Mouse (Mus musculus): Measurements from ENCODE around the gene Trpt1. TPM values are rescaled to one million over a fixed set of nuclear protein-coding genes. Genes with fewer than 3 reads are reported as not detected.
A peak's percentile ranks its signal among the peaks of the same experiment; 100 is the strongest.

Gene Trpt1
- polyA plus RNA-seq, 1 experiment from 2014 or later: 13.6 TPM

DNA sequence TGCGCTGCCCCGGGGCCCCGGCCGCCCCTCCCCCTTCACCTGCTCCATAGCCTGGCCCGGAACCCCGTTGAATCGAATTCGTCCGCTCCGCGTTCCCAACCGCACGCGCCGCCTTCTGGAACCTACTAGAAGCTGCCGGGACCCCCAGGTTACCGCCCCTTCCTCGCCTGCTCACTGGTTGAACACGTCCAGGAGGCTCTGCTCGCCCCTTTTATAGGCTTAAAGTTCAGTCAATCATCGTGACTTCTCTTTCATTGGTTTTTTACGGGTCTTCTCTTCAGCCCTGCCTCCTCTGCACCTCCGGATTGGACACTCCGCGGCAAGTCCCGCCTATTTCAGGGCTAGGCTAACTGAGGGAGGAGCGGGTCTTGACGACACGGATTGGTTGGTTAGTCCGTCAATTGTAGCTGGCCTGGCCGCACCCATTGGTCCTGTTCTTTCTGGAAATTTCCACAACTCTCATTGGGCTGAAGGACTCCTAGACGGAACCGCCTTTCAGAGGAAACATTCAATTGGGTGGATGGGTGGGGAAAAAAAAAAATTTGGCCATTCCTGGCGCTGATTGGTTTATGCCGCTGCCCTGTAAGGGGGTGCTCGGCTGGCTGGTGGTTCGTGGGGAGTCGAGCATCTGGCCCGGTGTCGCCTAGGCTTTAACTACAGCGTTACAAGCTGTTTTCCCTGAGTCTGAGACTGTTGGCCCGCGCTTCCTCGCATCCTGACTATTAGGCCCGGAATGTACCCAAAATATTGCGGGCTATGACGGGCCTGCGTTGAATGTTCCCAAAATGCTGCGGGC lies 44.1 kb downstream of the Trpt1 start, which contains the start of gene Stip1:
TSS of gene Stip1 (minus strand) at position 127 of the 796 bp plus-strand sequence.
- no peaks in the 10 kb centered on the region for H3K9me3 ChIP-seq
- peak within 1 kb of the TSS; percentile 98 for H3K9ac ChIP-seq
- peaks cover 27% of the 10 kb centered on the region for H3K4me1 ChIP-seq
- ATAC-seq (ENCODE audit: low FRiP score, low read depth): peak; percentile 100
- H3K27me3 ChIP-seq: no peaks in the 10 kb centered on the region
- peaks cover 7% of the 10 kb centered on the region for H3K36me3 ChIP-seq
- H3K27ac ChIP-seq: peak within 1 kb of the TSS; percentile 94
- H3K4me2 ChIP-seq (replicated peaks): peak within 1 kb of the TSS; percentile 76
- under 1% methylated on average over 48 of the region's 49 CpGs for WGBS
- H3K4me3 ChIP-seq: peak within 1 kb of the TSS; percentile 96

DNA sequence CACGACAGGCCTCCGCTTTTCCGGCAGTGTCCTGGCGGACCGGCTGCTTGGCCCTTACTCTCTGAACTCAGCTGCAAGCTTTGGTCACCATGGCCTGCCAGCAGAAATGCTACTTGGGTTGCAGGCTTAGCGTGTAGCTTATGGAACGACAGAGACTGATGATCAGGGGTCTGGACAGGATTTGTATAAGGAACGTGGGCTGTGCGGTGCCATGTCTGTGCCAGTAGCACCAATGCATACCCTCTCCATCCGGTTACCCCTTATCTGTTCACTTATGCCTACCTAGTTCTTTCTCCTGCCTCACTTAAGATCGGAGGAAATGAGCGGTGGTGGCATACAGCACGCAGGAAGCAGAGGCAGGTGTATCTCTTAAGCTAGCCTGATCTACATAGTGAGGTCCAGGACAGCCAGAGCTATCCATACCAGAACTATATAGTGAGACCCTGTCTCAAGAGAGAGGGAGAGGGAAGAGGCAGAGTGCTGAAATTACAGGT lies 44.8 kb downstream of the Trpt1 start:
- no peaks in the 10 kb centered on the region for H3K27me3 ChIP-seq
- peaks cover under 1% of the 10 kb centered on the region for H3K36me3 ChIP-seq
- H3K9me3 ChIP-seq: no peaks in the 10 kb centered on the region
- H3K9ac ChIP-seq: peak overlapping the region; percentile 74
- peak overlapping the region; percentile 94 for H3K27ac ChIP-seq
- peaks cover 27% of the 10 kb centered on the region for H3K4me1 ChIP-seq
- 25% methylated on average over 13 of the region's 13 CpGs for WGBS
- H3K4me3 ChIP-seq: peak overlapping the region; percentile 53
- peak overlapping the region; percentile 75 for H3K4me2 ChIP-seq (replicated peaks)
- ATAC-seq (ENCODE audit: low FRiP score, low read depth): no peak

GRCm38 (mm10) chr19:7041171-7041570 lies 45.2 kb downstream of the Trpt1 start:
- H3K27ac ChIP-seq: peak overlapping the region; percentile 94; the same call in 1 of the 2 replicates

GRCm38 (mm10) chr19:7044279-7044678 lies 48.3 kb downstream of the Trpt1 start:
- Histone ChIP-seq H3K4me1 (peaks cover 5% of the 10 kb centered on the region; the same call in 1 of the 2 replicates), H3K4me3 (no peak overlapping the region), H3K27ac (no peak overlapping the region), H3K36me3 (no peaks in the 10 kb centered on the region), H3K4me2 (replicated peaks) (no peak overlapping the region), H3K27me3 (no peaks in the 10 kb centered on the region), H3K9me3 (no peaks in the 10 kb centered on the region), H3K9ac (no peak overlapping the region)
- no peak for ATAC-seq (ENCODE audit: low FRiP score, low read depth)
- WGBS: 52% methylated on average over 4 of the region's 4 CpGs

More at GRCm38 (mm10) chr19:7041171-7041570, 45.2 kb downstream of the Trpt1 start:
- Histone ChIP-seq H3K9me3 (no peaks in the 10 kb centered on the region), H3K36me3 (no peaks in the 10 kb centered on the region; the same call in 1 of the 2 replicates), H3K27me3 (no peaks in the 10 kb centered on the region), H3K9ac (peak overlapping the region; percentile 74; the same call in 1 of the 2 replicates), H3K4me1 (peaks cover 27% of the 10 kb centered on the region), H3K4me2 (replicated peaks) (peak overlapping the region; percentile 75), H3K4me3 (peak overlapping the region; percentile 53; the same call in 1 of the 2 replicates)
- no peak for ATAC-seq (ENCODE audit: low FRiP score, low read depth)
- 82% methylated on average over 2 of the region's 2 CpGs for WGBS

GRCm38 (mm10) chr19:7044706-7045105 lies 48.8 kb downstream of the Trpt1 start:
- no peaks in the 10 kb centered on the region for H3K27me3 ChIP-seq
- H3K4me3 ChIP-seq: no peak overlapping the region
- H3K36me3 ChIP-seq: no peaks in the 10 kb centered on the region
- no peaks in the 10 kb centered on the region for H3K9me3 ChIP-seq
- no peak overlapping the region for H3K4me2 ChIP-seq (replicated peaks)
- H3K4me1 ChIP-seq: peaks cover 5% of the 10 kb centered on the region; the same call in 1 of the 2 replicates
- no peak overlapping the region for H3K9ac ChIP-seq
- no peak overlapping the region for H3K27ac ChIP-seq
- ATAC-seq (ENCODE audit: low FRiP score, low read depth): no peak
- 25% methylated on average over 4 of the region's 4 CpGs for WGBS

Other genes with a start within 250 kb of the Trpt1 start
- 20.7 and 21.4 TPM in 2 replicates for gene Rps6ka4, start 155.5 kb upstream of the Trpt1 start, polyA plus RNA-seq (2015; fragmentation: Nextera tagmentation; extraction: Ambion mirVana)
- 1.1 and 1.2 TPM in 2 replicates for gene Ccdc88b, start 137.9 kb upstream of the Trpt1 start, polyA plus RNA-seq (2015; fragmentation: Nextera tagmentation; extraction: Ambion mirVana)
- 165 and 176 TPM in 2 replicates for gene Trmt112, start 86.4 kb upstream of the Trpt1 start, polyA plus RNA-seq (2015; fragmentation: Nextera tagmentation; extraction: Ambion mirVana)
- 223 and 235 TPM in 2 replicates for gene Prdx5, start 86.0 kb upstream of the Trpt1 start, polyA plus RNA-seq (2015; fragmentation: Nextera tagmentation; extraction: Ambion mirVana)
- gene Esrra, start 74.3 kb upstream of the Trpt1 start, polyA plus RNA-seq (2015; fragmentation: Nextera tagmentation; extraction: Ambion mirVana): 8.3 and 8.5 TPM in 2 replicates
- 2.2 and 3.0 TPM in 2 replicates for gene Catsperz, start 70.8 kb upstream of the Trpt1 start, polyA plus RNA-seq (2015; fragmentation: Nextera tagmentation; extraction: Ambion mirVana)
- gene Kcnk4, start 61.6 kb upstream of the Trpt1 start, polyA plus RNA-seq (2015; fragmentation: Nextera tagmentation; extraction: Ambion mirVana): 0.49 and 0.85 TPM in 2 replicates
- 73.4 and 87.0 TPM in 2 replicates for gene Bad, start 54.3 kb upstream of the Trpt1 start, polyA plus RNA-seq (2015; fragmentation: Nextera tagmentation; extraction: Ambion mirVana)
- 28.6 and 33.0 TPM in 2 replicates for gene Gpr137, start 53.7 kb upstream of the Trpt1 start, polyA plus RNA-seq (2015; fragmentation: Nextera tagmentation; extraction: Ambion mirVana)
- 151 and 168 TPM in 2 replicates for gene Ppp1r14b, start 21.2 kb upstream of the Trpt1 start, polyA plus RNA-seq (2015; fragmentation: Nextera tagmentation; extraction: Ambion mirVana)
- gene Plcb3, start 19.7 kb upstream of the Trpt1 start, polyA plus RNA-seq (2015; fragmentation: Nextera tagmentation; extraction: Ambion mirVana): 36.8 and 40.0 TPM in 2 replicates
- gene Fkbp2, start 15.6 kb upstream of the Trpt1 start, polyA plus RNA-seq (2015; fragmentation: Nextera tagmentation; extraction: Ambion mirVana): 84.5 and 89.3 TPM in 2 replicates
- gene Vegfb, start 8.5 kb upstream of the Trpt1 start, polyA plus RNA-seq (2015; fragmentation: Nextera tagmentation; extraction: Ambion mirVana): 53.6 and 59.6 TPM in 2 replicates
- gene Dnajc4, start 3.6 kb upstream of the Trpt1 start, polyA plus RNA-seq (2015; fragmentation: Nextera tagmentation; extraction: Ambion mirVana): 22.2 and 25.9 TPM in 2 replicates
- gene Nudt22, start within 50 bp of the Trpt1 start, polyA plus RNA-seq (2015; fragmentation: Nextera tagmentation; extraction: Ambion mirVana): 24.0 and 25.8 TPM in 2 replicates
- 7.6 and 8.4 TPM in 2 replicates for gene Fermt3, start 23.3 kb downstream of the Trpt1 start, polyA plus RNA-seq (2015; fragmentation: Nextera tagmentation; extraction: Ambion mirVana)
- 241 and 278 TPM in 2 replicates for gene Stip1, start 43.8 kb downstream of the Trpt1 start, polyA plus RNA-seq (2015; fragmentation: Nextera tagmentation; extraction: Ambion mirVana)
- 12.3 and 13.3 TPM in 2 replicates for gene Macrod1, start 60.7 kb downstream of the Trpt1 start, polyA plus RNA-seq (2015; fragmentation: Nextera tagmentation; extraction: Ambion mirVana)
- 7.7 and 8.1 TPM in 2 replicates for gene Flrt1, start 109.6 kb downstream of the Trpt1 start, polyA plus RNA-seq (2015; fragmentation: Nextera tagmentation; extraction: Ambion mirVana)
- 226 and 229 TPM in 2 replicates for gene Otub1, start 210.2 kb downstream of the Trpt1 start, polyA plus RNA-seq (2015; fragmentation: Nextera tagmentation; extraction: Ambion mirVana)
- gene Cox8a, start 221.5 kb downstream of the Trpt1 start, polyA plus RNA-seq (2015; fragmentation: Nextera tagmentation; extraction: Ambion mirVana): 734 and 747 TPM in 2 replicates
- gene Naa40, start 245.1 kb downstream of the Trpt1 start, polyA plus RNA-seq (2015; fragmentation: Nextera tagmentation; extraction: Ambion mirVana): 58.0 and 60.1 TPM in 2 replicates